Mouse (Mus musculus) megakaryocyte, embryonic 14.5 days (primary cell): ENCODE measurements around the gene Fam189a1. TPM values are rescaled to one million over a fixed set of nuclear protein-coding genes. Genes with fewer than 3 reads are reported as not detected.

Experiments
- H3K27me3 ChIP-seq: replicated peaks from 2 replicates; pipeline ENCODE3; 2012; ENCODE audit warnings: inconsistent platforms
- H3K36me3 ChIP-seq: replicated peaks from 2 replicates; pipeline ENCODE3; 2012; ENCODE audit warnings: low read length, inconsistent platforms, mixed read lengths
- H3K4me1 ChIP-seq: 2 replicates; pipeline ENCODE4 v1.6.1; 2012; ENCODE audit warnings: inconsistent platforms
- H3K4me3 ChIP-seq: replicated peaks from 2 replicates; pipeline ENCODE3; 2012; ENCODE audit warnings: moderate library complexity, mild to moderate bottlenecking, inconsistent platforms
- H3K9me3 ChIP-seq: 2 replicates; pipeline ENCODE4 v1.6.1; 2012; ENCODE audit warnings: inconsistent platforms
- FLI1 ChIP-seq: IDR thresholded peaks from 2 replicates; pipeline ENCODE4 v1.6.1; 2012; ENCODE audit warnings: low read length, inconsistent platforms, mixed read lengths
- GATA1 ChIP-seq: IDR thresholded peaks from 3 replicates; pipeline ENCODE4 v1.6.1; 2012; ENCODE audit warnings: mixed read lengths, low read length, inconsistent platforms, borderline replicate concordance
- polyA plus RNA-seq: library from polyadenylated mRNA; stranded (reverse); fragments of >175 nt; gene quantifications from 2 replicates; pipeline ENCODE4 v1.2.3, GENCODE M21; 2012; ENCODE audit warnings: low replicate concordance; ENCODE audit not compliant: insufficient read depth

Fam189a1 gene
- polyA plus RNA-seq, 1 experiment = not detected

GRCm38 (mm10) chr7:65017348-65017747 is 139.0 kb downstream of the Fam189a1 start:
- Histone ChIP-seq H3K4me3 (no peak overlapping the region), H3K4me1 (no peaks in the 10 kb centered on the region), H3K27me3 (no peaks in the 10 kb centered on the region), H3K36me3 (no peaks in the 10 kb centered on the region), H3K9me3 (peaks cover 7% of the 10 kb centered on the region; the same call in 1 of the 2 replicates)
- TF ChIP-seq FLI1 = no peak
- TF ChIP-seq GATA1 = no peak

- TF ChIP-seq GATA1 = no peak
- no peak for TF ChIP-seq FLI1
- Histone ChIP-seq H3K27me3 (no peaks in the 10 kb centered on the region), H3K4me3 (no peak overlapping the region), H3K4me1 (peaks cover 16% of the 10 kb centered on the region), H3K36me3 (no peaks in the 10 kb centered on the region), H3K9me3 (peaks cover 3% of the 10 kb centered on the region; the same call in 1 of the 2 replicates)
Observed at GRCm38 (mm10) chr7:65011133-65011532, 145.2 kb downstream of the Fam189a1 start.

- Histone ChIP-seq H3K9me3 (peaks cover 3% of the 10 kb centered on the region; the same call in 1 of the 2 replicates), H3K4me3 (no peak overlapping the region), H3K36me3 (no peaks in the 10 kb centered on the region), H3K27me3 (no peaks in the 10 kb centered on the region), H3K4me1 (peaks cover 16% of the 10 kb centered on the region)
- no peak for TF ChIP-seq FLI1
- no peak for TF ChIP-seq GATA1
Observed at GRCm38 (mm10) chr7:65010275-65010674, 146.1 kb downstream of the Fam189a1 start.

GRCm38 (mm10) chr7:65005731-65006130 is 150.6 kb downstream of the Fam189a1 start:
- no peak overlapping the region for H3K4me3 ChIP-seq
- no peak for TF ChIP-seq FLI1
- TF ChIP-seq GATA1 = no peak
- H3K27me3 ChIP-seq = no peaks in the 10 kb centered on the region
- H3K36me3 ChIP-seq = no peaks in the 10 kb centered on the region
- no peaks in the 10 kb centered on the region for H3K9me3 ChIP-seq
- peaks cover 6% of the 10 kb centered on the region for H3K4me1 ChIP-seq

- Histone ChIP-seq H3K4me3 (no peak overlapping the region), H3K4me1 (no peaks in the 10 kb centered on the region), H3K36me3 (no peaks in the 10 kb centered on the region), H3K27me3 (no peaks in the 10 kb centered on the region), H3K9me3 (peaks cover 12% of the 10 kb centered on the region)
- TF ChIP-seq FLI1 (no peak), GATA1 (no peak)
Observed at GRCm38 (mm10) chr7:64999718-65000214, 156.6 kb downstream of the Fam189a1 start.

GRCm38 (mm10) chr7:64997743-64998142 is 158.6 kb downstream of the Fam189a1 start:
- H3K27me3 ChIP-seq = no peaks in the 10 kb centered on the region
- H3K36me3 ChIP-seq = no peaks in the 10 kb centered on the region
- H3K4me1 ChIP-seq = no peaks in the 10 kb centered on the region
- TF ChIP-seq FLI1 (no peak), GATA1 (no peak)
- H3K4me3 ChIP-seq = no peak overlapping the region
- peaks cover 12% of the 10 kb centered on the region for H3K9me3 ChIP-seq

GRCm38 (mm10) chr7:64995946-64996444 is 160.4 kb downstream of the Fam189a1 start:
- H3K4me1 ChIP-seq = no peaks in the 10 kb centered on the region
- no peak for TF ChIP-seq FLI1
- TF ChIP-seq GATA1 = no peak
- H3K4me3 ChIP-seq = no peak overlapping the region
- peaks cover 12% of the 10 kb centered on the region for H3K9me3 ChIP-seq
- no peaks in the 10 kb centered on the region for H3K36me3 ChIP-seq
- no peaks in the 10 kb centered on the region for H3K27me3 ChIP-seq

- Histone ChIP-seq H3K4me3 (no peak overlapping the region), H3K36me3 (no peaks in the 10 kb centered on the region), H3K4me1 (no peaks in the 10 kb centered on the region), H3K27me3 (no peaks in the 10 kb centered on the region), H3K9me3 (peaks cover 9% of the 10 kb centered on the region; the same call in 1 of the 2 replicates)
- TF ChIP-seq FLI1 (no peak), GATA1 (no peak)
Observed at GRCm38 (mm10) chr7:64989406-64989805, 167.0 kb downstream of the Fam189a1 start.

- Histone ChIP-seq H3K36me3 (no peaks in the 10 kb centered on the region), H3K4me1 (no peaks in the 10 kb centered on the region), H3K9me3 (peaks cover 12% of the 10 kb centered on the region; the same call in 1 of the 2 replicates), H3K4me3 (no peak overlapping the region), H3K27me3 (no peaks in the 10 kb centered on the region)
- TF ChIP-seq FLI1 (no peak), GATA1 (no peak)
Observed at GRCm38 (mm10) chr7:64988015-64988414, 168.4 kb downstream of the Fam189a1 start.

GRCm38 (mm10) chr7:64984468-64985120 is 171.8 kb downstream of the Fam189a1 start:
- Histone ChIP-seq H3K9me3 (peaks cover 18% of the 10 kb centered on the region; the same call in 1 of the 2 replicates), H3K4me3 (no peak overlapping the region), H3K27me3 (no peaks in the 10 kb centered on the region), H3K36me3 (no peaks in the 10 kb centered on the region), H3K4me1 (no peaks in the 10 kb centered on the region)
- TF ChIP-seq FLI1 (no peak), GATA1 (no peak)
